Mouse (Mus musculus) telencephalon, adult 2 months (tissue): ENCODE data around the gene Sumo2.
"Not testable (repeated sequence)": the region's sequence is repeated elsewhere in the genome, so short reads cannot be mapped to it uniquely, and the experiment has no call there.

Experiments
- DNase-seq: peaks from one replicate; pipeline ENCODE4 v3.0.0-alpha.2; 2011; ENCODE audit warnings: low read depth, low spot score

Gene Sumo2

DNA sequence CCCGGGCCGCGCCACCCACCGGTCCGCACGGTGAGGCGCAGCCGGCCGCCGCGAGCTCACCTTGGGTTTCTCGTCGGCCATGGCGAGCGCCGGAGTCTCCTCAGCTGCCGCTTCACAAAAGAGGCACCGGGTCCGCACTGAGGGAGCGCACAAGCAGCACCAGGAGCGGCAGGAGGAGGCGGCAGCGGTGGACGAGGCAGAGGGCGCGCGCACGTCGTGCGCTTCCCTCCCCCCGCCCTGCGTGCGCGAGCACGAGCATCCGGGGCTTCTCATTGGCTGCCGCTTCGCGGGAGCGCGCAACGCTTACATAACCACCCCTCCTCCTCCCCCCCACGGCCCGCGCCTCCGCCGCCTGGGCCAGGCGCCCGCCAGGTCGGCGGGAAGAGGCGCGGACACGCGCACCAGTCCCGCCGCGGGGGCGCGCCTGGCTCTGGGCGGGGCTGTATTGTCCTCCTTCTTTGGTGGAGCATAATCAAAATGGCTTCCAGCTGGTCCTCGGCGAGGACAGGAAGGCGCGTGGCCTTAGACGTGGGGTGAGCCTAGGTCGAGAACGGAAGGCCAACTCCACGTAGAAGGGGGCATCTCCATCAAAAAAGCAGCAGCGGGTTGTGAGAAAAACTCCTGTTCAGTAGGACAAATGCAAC, at the start of gene Sumo2:
Sumo2 (minus strand) TSS at position 239 of the 644 bp plus-strand sequence.
- DNase-seq = peak; percentile 82

DNA sequence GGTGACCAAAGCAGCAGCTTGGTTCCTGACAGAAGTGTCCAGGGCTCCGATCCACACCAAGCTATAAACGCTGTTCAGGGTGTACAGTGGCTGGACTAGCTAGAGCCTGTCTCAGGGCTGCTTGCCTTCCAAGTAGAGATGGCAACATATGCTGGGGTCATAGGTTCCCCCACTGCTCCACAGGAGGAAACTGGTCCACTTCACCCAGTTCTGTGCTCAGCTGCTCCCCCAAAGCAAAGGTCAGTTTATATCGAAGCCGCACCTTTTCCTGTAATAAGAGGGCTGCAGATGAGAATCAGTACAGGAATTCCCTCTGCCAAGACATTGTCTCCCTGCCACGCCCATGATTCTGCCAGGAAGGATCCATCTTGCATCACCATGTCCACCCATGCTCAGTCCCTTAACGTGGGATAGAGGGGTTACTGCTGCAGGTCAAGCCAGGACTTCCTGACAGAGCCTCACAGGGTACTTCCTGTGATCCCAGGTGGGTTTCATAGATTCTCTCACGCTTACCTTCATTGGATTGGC, 49.6 kb upstream of the Sumo2 start:
- DNase-seq = no peak

DNA sequence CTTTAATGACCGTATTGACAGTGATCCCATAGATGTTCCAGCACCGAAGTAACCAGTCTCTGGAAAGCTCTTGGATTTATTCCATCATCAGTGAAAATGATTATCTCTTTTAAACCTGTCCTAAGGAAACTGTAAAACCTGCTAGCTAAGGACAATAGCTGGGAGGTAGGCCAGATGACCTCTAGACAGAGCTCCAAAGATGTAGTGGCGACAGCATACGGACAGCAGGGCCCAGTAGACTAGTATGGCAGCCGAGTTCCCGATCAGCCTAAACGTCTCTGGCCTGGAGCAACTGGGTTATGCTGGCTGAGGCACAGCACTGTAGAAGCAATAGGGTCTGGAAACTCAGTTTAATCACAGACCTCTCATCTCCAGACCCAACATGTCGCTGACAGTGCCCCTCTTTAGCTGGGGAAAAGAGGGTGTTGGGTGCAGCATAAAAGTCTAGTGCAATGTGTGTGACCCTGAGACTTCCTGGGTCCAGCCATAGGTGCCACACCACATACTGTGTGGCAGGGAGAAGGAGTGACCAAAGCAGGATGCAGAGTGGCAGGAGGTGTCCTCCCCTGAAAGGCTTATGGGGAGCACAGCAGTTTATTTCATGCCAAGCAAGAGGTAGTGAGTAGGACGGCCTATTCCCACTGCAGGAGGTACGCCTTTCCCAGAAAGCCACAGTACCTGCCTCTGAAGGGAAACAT, 48.4 kb upstream of the Sumo2 start:
- no peak for DNase-seq

DNA sequence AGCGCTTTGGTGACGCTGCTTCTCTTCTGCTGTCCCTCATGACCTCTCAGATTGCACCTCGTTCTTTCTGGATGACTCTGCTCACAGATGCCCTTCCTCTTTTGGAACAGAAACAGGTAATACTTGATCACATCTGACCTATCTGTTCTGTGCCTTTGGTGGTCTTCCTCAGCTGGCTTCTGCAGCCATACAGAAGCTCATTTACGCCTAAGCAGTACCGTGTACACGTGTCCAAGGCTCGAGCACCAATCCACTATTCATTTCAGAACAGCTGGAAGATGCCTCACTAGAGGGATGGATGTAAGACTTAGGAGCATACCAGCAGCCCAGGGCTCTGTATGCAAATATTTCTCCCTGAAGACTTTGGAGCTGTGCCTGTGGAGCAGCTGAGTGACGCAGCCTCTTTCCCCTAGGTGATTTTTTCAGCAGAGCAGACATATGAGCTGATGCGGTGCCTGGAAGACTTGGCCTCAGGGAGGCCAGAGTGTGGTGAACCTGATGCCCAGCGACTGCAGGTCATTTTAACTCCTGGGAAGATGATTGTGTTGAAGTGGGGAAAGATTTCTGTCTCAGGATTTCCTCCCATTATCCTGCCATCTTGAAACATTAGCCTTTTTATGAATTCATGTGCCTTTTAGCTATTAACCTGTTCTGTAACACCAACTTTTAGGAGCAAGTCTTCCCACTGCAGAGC, 47.0 kb upstream of the Sumo2 start:
- DNase-seq = no peak

DNA sequence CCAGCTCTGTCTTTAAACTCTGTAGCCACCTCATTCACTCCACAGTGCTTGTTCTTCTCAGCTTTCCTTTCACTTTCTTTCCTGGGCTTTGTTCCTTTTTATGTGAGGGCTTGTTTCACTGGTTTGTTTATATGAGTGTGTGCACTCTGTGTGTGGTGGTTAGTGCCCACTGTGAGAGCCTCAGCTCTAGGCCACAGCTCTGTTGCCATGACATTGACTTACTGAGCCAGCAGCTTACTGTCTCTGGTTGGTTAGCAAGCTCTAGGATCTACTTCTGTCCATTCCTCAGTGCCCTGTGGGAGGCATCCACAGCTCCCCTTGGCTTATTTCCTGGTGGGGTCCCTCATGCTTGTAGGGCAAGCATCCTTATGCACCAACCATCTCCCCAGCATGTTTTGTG, 43.0 kb upstream of the Sumo2 start:
- DNase-seq = no peak

DNA sequence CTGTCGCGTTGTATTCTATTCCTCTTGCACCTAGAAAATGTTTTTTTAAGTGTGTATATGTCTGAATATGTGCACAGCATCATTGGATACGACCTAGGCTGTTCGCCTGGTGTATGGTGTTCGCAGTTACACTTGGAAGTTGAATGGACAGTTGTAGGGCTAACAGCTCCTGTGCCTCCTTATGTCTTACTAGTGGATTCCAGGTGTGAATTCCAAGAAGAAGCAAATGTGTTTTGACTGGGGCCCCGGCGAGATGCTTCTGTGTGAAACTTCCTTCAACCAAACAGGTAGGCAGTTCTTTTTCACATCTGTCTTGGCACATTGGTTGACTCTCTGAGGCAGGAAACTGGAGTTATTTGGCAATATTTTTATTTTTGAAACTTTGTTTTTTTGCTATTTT, 28.9 kb upstream of the Sumo2 start:
- no peak for DNase-seq

DNA sequence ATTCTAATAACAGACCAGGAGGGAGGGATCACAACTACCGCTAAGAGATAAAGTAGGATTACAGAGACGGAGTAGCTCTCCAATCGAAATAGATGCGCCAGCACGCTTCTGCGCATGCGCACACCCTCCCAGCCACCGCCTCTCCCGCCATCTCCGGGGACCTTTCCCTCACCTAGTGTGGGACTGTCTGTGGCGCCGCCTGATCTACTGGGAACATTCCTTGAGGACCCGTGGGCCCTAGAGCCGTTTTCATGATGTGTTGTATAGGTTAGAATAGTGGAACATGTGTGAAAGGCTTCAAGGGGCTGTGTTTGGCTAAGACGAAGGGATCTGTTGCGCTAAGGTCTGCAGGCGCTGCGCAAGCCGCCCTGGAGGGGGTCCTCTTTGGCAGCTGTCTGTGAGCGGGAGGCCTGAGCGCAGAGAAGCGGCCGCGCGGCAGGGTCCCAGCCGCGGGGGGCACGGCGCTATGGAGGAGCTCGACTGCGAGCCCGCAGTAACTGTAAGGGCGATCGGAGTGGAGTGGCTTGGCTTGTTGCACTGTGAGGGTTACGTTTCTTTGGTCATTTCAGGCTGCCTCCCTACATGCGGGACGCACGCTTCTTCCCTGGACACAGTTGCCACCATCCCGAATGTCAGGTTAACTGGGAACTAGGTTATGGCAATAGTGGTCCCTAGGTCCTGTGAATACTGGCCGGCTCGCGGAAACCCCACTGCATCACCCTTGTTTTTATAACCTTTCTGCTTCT, 28.2 kb upstream of the Sumo2 start, which contains the start of gene Nup85:
Nup85 (plus strand) TSS at position 371 of the 746 bp plus-strand sequence.
- DNase-seq = peak; percentile 89

DNA sequence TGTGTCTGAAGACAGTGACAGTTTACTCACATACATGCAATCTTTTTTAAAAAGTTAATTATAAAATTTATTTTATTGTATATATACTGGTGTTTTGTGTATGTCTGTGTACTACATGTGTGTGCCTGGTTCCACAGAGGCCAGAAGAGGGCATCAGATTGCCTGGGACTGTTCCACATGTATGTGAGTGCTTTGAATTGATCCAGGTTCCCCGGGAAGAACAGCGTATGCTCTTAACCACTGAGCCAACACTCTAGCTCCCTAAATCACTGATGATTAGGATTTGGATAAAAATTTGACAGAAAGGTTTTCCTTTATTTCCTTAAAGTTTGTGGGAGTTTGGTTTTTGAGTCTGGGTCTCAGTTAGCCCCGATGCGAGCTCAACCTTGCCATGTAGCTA, 27.3 kb upstream of the Sumo2 start:
- no peak for DNase-seq

DNA sequence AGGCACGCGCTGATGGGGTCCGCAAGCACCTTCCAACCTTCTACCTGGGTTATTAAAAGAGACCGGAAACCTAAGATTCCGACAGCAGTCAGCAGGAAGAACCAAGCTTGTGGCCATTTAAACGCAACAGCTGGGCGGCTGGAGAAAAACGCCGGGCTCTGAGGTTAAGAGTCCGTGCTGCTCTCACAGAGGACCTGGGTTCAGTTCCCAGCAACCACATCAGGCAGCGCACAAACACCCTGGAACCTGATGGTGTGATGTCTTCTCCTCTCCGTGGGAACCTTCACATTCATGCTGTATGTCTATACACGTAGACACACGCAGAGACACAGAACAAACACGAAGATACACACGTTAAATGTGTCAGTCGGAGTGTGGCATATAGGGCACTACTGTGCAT, 19.6 kb upstream of the Sumo2 start:
- DNase-seq = no peak

DNA sequence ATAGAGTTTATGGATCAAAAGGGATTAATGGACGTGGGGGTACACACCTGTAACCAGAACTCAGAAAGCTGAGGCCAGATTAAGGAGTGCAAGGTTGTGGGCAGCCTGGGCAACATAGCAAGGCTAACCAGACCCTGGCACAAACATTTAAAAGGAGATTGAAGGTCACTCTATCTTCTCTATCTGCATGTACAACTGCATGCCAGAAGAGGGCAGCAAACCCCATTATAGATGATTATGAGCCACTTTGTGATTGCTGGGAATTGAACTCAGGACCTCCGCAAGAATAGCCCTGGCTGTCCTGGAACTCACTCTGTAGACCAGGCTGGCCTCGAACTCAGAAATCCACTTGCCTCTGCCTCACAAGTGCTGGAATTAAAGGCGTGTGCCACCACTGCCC, 16.7 kb upstream of the Sumo2 start:
- DNase-seq = no peak

DNA sequence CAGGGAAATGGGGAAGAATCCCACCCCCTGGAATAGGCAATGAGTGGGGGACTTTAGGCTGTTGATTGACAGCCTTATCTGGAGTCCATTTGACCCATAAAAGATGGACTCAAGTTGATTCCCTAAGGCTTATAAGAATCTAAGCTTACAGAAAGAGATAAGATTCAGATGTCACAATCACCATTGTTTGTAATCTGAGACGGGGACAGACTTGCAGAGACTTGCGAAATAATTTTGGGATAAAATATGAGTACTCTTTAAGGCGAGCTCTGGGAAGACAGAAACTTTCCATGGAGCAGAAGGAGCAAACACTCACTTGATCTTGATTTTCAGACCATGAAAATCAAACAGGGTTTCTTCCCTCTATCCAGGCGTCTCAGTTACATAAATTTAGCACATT, 7.5 kb upstream of the Sumo2 start:
- no peak for DNase-seq

DNA sequence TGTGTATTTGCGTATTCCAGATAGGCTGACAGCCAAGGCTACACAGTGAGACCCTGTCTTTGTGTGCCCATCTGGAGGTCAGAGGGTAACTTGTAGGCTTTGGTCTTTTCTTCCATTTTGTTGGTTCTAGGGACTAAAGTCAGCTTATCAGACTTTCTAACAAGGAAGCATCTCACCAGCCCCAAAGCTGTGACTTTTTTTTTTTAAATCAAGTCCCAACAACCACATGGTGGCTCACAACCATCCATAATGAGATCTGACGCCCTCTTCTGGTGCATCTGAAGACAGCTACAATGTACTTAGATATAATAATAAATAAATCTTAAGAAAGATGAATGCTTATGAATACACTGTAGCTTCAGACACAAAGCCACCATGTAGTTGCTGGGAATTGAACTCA, 2.0 kb upstream of the Sumo2 start:
- DNase-seq = no peak

DNA sequence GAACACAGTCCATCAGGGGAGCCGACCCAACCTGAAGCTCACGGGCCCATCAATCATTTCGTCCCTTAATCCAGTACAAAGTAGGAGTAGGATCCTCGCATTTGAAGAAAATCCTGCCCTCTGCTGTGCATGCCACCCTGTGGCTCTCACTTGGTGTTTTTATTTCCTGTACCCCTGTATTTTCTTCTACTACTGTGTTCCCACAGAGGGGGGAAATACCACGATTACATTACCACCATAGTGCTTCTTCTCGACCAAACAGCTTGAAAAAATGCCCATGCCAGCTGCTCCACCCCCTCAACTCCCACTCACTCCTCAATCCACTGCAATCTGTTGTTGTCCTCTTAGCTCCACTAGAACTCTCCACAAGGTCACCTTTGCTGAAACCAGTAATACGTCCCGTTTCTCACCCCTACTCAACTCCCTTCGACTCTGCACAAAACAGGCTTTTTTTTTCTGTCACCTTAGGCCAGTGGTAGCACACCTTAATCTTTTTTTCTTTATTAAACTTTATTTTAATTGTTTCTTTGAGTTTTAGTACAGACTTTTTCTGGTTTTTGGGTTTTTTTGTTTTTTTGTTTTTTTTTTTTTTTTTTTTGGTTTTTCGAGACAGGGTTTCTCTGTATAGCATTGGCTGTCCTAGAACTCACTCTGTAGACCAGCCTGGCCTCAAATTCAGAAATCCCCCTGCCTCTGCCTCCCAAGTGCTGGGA, 936 bp upstream of the Sumo2 start:
- DNase-seq = no peak

DNA sequence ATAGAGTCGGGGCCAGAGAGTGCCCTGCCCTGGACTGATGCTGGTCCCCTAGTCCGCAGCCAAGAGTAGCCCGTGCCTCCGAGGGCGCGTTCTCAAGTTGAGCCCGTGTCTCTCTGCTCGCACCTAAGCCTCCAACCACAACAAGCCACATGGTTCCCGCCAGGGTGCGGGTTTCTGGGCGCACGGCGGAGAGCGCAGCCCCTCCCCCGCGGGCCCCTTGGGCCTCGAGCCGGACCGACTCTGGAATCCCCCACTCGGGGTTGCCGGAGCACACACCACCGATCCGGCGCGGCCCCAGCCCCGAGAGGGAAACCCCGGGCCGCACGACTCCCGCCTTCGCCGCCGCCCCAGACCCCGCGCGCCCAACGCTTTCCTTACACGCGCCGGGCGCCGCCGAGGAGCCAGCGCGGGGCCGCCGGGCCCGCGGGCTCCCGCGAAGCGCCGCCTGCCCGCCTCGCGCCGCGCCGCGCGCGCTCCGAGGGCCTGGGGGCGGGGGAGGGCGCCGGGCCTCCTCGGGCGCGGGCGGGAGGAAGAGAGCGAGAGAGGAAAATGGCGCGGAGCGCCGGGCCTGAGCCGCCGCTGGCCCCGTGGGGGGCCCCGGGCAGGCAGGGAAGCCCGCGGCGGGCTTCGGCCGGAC, 557 bp downstream of the Sumo2 start:
- no peak for DNase-seq

DNA sequence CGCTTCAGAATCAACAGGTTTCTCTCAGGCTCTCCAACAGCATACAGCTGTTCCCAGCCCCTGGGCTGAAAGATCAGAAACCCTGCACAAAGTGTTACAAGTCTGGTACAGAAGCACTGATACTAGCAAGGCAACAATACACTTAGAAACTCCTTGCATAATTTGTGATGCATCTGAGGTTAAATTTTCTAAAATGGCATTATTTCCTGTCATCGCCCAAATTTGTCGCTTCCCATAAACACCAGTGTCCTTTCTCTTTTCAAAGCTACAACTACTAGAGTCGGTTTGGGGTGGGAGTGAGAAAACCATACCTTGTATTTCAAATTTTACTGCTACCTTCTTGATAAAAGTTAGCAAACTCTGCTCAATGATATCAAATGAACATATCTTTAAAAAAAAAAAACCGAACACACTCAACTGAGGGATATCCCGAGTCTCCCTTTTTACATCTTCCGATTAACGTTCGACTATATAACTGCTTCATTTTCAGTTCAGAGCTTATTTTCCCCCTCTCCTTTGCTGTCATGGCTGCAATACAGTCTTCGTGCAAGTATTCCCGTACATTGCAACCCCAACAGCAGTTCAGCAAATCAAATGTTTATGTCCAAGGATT, 1.2 kb downstream of the Sumo2 start:
- no peak for DNase-seq

DNA sequence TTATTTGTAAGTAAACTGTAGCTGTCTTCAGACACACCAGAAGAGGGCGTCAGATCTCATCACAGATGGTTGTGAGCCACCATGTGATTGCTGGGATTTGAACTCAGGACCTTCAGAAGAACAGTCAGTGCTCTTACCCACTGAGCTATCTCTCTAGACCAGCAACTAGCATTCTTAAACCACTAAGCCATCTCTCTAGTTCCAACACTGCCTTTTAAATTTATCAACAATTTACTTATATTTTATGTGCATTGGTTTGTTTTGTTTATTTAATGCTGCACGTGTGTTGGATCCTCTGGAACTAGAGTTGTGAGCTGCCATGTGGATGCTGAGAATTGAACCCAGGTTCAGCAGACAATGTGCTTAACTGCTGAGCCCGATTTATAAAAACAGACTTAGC, 9.6 kb downstream of the Sumo2 start:
- DNase-seq = not testable (repeated sequence)

DNA sequence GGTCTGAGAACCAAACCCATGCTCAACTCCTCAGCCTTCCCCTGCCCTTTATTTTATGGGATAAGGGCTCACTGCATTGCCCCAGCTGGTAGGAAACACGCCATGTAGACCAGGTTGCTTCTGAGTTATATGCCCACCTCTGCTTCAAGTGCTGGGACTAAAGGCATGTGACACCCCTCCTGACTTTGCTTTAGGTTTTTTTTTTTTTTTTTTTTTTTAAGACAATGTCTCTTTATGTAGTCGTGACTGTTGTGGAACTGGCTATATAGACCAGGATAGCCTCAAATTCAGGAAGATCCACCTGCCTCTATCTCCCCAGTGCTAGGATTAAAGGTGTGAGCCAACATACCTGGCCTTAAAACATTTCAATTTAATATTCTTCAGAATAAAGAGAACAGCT, 13.4 kb downstream of the Sumo2 start:
- no peak for DNase-seq

DNA sequence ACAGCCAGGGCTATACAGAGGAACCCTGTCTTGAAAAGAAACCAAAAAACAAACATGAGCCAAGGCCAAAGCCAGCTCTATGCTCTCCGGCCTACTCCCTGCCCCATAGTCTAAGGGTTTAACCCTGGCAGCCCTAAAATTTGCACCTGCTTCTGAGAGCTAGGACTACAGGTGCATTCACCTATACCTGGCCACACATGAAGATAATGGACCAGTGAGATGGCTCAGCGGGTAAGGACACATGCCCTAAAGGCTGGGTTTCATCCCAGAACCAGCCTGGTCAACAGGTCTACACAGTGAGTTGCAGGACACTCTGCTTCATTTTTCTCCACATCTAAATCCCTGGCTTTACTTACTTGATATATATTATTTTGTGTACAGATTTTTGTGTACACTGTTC, 13.8 kb downstream of the Sumo2 start:
- no peak for DNase-seq

DNA sequence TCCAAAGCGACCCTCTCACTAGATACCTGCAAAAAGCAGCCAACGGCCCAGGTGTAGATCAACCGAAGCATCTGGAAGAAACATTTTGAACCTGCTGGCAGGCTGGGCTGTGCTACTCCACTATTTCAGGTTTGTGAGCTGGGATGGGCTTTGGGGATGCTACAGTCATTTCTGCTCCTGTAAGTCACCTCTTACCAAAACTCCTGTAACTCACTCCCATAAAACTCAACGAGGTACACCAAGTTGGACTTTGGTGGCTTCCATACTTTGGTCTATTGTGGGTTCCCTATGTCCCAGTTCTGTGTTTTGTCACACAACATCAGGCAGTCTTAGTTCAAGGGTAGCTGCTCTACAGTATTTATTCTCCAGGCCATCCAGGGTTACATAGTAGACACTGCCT, 15.0 kb downstream of the Sumo2 start:
- DNase-seq = no peak

DNA sequence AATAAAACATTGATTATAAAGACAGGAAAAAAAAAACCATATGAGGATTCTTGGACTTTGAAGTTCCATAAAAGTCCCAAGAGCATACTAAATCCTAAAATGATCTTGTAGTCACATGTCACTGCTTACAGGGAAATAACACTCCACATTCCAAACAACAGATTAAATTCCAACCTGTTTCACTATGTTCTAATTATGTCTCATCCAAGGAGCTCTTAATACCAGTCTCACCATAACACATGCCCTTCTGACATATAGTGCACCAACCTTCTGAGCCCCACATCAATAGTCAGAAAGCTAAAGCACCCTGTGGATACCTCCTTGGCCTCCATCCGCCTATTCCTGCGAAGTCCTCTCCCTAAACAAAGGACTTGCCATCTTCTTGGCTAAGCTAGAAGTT, 15.9 kb downstream of the Sumo2 start:
- DNase-seq = no peak
